Mouse (Mus musculus): ENCODE results near the gene Zfp113. TPM values are rescaled to one million over a fixed set of nuclear protein-coding genes. Genes with fewer than 3 reads are reported as not detected.
"Not testable (repeated sequence)": the region's sequence is repeated elsewhere in the genome, so short reads cannot be mapped to it uniquely, and the experiment has no call there.

Gene Zfp113
- total and polyA plus RNA-seq, 3 experiments = 0.66 to 23.7 (median 8.5) TPM

DNA sequence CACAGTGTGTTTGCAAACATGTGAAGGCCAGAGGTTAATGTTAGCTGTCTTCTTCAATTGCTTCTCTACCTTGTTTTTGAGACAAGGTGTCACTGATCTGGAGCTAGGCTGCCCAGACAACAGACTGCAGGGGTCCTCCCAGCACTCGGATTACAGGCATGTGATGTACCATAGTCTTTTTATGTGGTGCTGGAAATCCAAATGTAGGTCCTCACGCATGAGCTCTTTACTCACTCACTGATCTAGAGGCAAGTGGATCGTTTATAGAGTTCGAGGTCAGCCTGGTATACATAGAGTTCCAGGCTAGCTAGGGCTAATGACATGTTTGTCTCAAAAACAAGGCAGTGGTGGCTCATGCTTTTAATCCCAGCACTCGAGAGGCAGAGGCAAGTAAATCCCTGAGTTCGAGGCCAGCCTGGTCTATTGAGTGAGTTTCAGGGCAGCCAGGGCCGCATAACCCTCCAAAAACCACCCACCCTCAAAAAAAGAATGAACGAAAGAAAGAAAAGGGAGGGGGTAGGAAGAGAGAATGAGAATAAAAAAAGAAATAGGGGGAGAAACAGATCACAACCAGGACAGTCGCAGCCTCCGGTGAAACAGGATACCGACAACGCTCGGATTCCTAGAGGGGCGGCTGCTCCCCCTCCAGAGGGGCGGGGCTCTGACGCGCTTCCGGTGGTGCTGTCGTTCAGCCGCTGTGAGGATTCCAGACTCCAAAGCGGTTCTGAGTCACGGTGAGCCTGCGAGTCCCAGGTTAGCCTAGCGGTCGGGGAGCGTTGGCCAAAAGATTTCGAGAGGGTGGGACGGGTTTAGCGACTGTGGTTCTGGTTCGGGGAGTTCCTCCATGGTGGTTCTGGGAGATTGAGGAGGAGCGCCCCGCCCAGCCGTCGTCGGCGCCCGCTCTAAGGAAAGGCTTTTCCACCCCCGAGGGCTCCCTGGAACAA is 39.0 kb downstream of the Zfp113 start, which contains the start of gene Zscan21:
Gene Zscan21, plus strand, starts transcription at position 649 of the 944 bp plus-strand sequence.
- H3K4me3 ChIP-seq (ENCODE audit: low read depth, low read length) = peak within 1 kb of the TSS; percentile 79
- no peak for TF ChIP-seq CTCF (IDR thresholded peaks at IDR 0.05; ENCODE audit: low read depth, low read length)
- TF ChIP-seq TAL1 (conservative IDR thresholded peaks at IDR 0.05; ENCODE audit: low read depth, low read length) = no peak
- no peak for TF ChIP-seq GATA1 (IDR thresholded peaks at IDR 0.05; ENCODE audit: borderline replicate concordance, low read length)
- TF ChIP-seq GATA2 (IDR thresholded peaks at IDR 0.05; ENCODE audit: borderline replicate concordance, low read depth, low read length) = no peak
- no peak for TF ChIP-seq POLR2AphosphoS5 (IDR thresholded peaks at IDR 0.05; ENCODE audit: insufficient replicate concordance, low read depth, low read length)
- DNase-seq (ENCODE audit: low spot score) (peak; percentile 91), ATAC-seq (ENCODE audit: extremely low read depth, insufficient number of reproducible peaks, low FRiP score, poor library complexity, severe bottlenecking) (peak; percentile 97)
- H3K36me3 ChIP-seq (replicated peaks) = peaks cover 9% of the 10 kb centered on the region
- no peaks in the 10 kb centered on the region for H3K9me3 ChIP-seq (replicated peaks)
- peaks cover 21% of the 10 kb centered on the region for H3K4me1 ChIP-seq (ENCODE audit: insufficient read depth, low read depth, low read length)
- H3K27me3 ChIP-seq (ENCODE audit: insufficient read depth, low read length) = peaks cover 5% of the 10 kb centered on the region; the same call in 1 of the 2 replicates

DNA sequence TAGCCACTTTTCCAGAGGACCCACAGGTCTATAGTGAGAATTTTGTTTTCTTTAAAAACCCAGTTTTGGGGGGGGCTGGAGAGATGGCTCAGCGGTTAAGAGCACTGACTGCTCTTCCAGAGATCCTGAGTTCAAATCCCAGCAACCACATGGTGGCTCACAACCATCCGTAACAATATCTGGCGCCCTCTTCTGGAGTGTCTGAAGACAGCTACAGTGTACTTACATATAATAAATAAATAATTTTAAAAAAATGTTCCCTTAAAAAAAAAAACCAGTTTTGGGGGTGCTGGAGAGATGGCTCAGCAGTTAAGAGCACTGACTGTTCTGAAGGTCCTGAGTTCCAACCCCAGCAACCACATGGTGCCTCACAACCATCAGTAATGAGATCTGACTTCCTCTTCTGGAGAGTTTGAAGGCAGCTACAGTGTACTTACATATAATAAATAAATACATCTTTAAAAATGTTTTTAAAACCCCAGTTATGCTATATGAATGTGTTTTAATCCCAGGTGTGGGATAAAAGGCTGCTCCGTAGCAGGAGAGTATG is 45.6 kb downstream of the Zfp113 start:
- H3K27me3 ChIP-seq (ENCODE audit: insufficient read depth, low read length); H3K4me1 ChIP-seq (ENCODE audit: insufficient read depth, low read depth, low read length); H3K9me3 ChIP-seq (replicated peaks); DNase-seq (ENCODE audit: low spot score); H3K4me3 ChIP-seq (ENCODE audit: low read depth, low read length); ATAC-seq (ENCODE audit: extremely low read depth, insufficient number of reproducible peaks, low FRiP score, poor library complexity, severe bottlenecking): not testable (repeated sequence)
- H3K36me3 ChIP-seq (replicated peaks) = peaks cover 12% of the 10 kb centered on the region

DNA sequence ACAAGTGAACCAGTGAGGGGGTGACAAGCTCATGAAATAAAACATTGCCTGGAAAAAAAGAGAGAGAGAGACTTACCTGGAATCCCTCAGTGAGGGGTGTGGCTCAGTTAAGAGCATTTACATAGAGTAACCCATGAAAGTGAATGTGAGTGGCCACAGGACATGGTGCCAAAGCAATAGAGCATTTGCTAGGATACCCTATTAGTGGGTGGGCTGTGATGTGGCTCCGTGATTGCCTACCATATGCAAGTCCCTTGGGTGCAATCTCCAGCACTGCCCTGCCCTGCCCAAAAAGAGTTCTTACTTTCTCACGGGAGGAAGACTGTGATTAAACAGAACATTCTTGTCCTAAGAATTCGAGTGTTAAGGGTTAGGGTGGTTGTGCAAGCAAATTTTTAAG is 48.4 kb downstream of the Zfp113 start:
- Histone ChIP-seq H3K9me3 (replicated peaks) (no peaks in the 10 kb centered on the region), H3K36me3 (replicated peaks) (peaks cover 40% of the 10 kb centered on the region), H3K4me1 (ENCODE audit: insufficient read depth, low read depth, low read length) (no peaks in the 10 kb centered on the region; the same call in 1 of the 2 replicates), H3K4me3 (ENCODE audit: low read depth, low read length) (no peak overlapping the region), H3K27me3 (ENCODE audit: insufficient read depth, low read length) (peaks cover 2% of the 10 kb centered on the region; the same call in 1 of the 2 replicates)
- ATAC-seq (ENCODE audit: extremely low read depth, insufficient number of reproducible peaks, low FRiP score, poor library complexity, severe bottlenecking) (no peak), DNase-seq (ENCODE audit: low spot score) (no peak)
- TF ChIP-seq POLR2AphosphoS5 (IDR thresholded peaks at IDR 0.05; ENCODE audit: insufficient replicate concordance, low read depth, low read length) (no peak), TAL1 (conservative IDR thresholded peaks at IDR 0.05; ENCODE audit: low read depth, low read length) (no peak), GATA2 (IDR thresholded peaks at IDR 0.05; ENCODE audit: borderline replicate concordance, low read depth, low read length) (no peak), CTCF (IDR thresholded peaks at IDR 0.05; ENCODE audit: low read depth, low read length) (no peak), GATA1 (IDR thresholded peaks at IDR 0.05; ENCODE audit: borderline replicate concordance, low read length) (no peak)

DNA sequence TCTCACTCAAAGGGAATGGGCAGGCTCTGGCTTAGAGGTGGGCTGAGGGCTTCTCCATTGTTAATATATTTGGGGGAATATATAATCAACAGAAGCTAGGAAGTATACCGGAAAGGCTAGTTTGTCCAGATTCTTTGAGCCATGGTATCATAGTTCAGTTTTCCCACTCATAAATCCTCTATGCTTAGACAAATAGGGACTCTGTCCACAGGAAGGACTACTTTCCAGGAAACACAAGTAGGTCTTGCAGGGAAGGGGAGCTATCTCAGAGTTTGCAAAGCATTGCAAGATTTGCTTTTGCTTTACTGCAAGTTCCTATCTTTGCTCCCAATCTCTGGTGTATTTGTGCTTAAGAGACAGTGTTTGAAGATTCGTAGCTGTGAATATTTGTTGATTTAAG is 50.6 kb downstream of the Zfp113 start:
- H3K36me3 ChIP-seq (replicated peaks) = peaks cover 61% of the 10 kb centered on the region
- no peak for ATAC-seq (ENCODE audit: extremely low read depth, insufficient number of reproducible peaks, low FRiP score, poor library complexity, severe bottlenecking)

DNA sequence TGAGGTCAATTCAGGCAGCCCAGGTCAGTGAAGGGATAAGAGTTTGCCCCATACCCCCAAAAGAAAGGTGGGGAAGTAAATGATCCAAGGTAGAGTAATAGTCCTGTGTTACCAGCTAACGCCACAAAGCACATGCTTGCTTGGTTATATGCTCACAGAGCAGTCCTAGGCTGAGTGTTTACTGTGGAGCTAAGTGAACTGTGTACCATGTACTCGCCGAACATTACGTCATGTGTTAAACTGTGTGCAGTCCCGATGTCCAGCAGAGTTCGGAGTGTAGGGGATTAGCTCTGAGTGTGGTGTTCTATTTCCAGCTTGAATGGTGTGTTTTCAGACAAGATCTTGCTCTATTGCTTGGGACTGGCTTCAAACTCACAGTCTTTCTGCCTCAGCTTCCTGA is 61.1 kb downstream of the Zfp113 start:
- no peak for TF ChIP-seq GATA1 (IDR thresholded peaks at IDR 0.05; ENCODE audit: borderline replicate concordance, low read length)
- no peak for TF ChIP-seq CTCF (IDR thresholded peaks at IDR 0.05; ENCODE audit: low read depth, low read length)
- TF ChIP-seq GATA2 (IDR thresholded peaks at IDR 0.05; ENCODE audit: borderline replicate concordance, low read depth, low read length) = no peak
- no peak for TF ChIP-seq POLR2AphosphoS5 (IDR thresholded peaks at IDR 0.05; ENCODE audit: insufficient replicate concordance, low read depth, low read length)
- TF ChIP-seq TAL1 (conservative IDR thresholded peaks at IDR 0.05; ENCODE audit: low read depth, low read length) = no peak
- Histone ChIP-seq H3K27me3 (ENCODE audit: insufficient read depth, low read length) (no peaks in the 10 kb centered on the region), H3K36me3 (replicated peaks) (peaks cover 76% of the 10 kb centered on the region), H3K4me3 (ENCODE audit: low read depth, low read length) (no peak overlapping the region), H3K4me1 (ENCODE audit: insufficient read depth, low read depth, low read length) (peaks cover under 1% of the 10 kb centered on the region; the same call in 1 of the 2 replicates), H3K9me3 (replicated peaks) (no peaks in the 10 kb centered on the region)
- ATAC-seq (ENCODE audit: extremely low read depth, insufficient number of reproducible peaks, low FRiP score, poor library complexity, severe bottlenecking) (no peak), DNase-seq (ENCODE audit: low spot score) (no peak)

More for the DNA sequence above, 50.6 kb downstream of the Zfp113 start:
- Histone ChIP-seq H3K27me3 (ENCODE audit: insufficient read depth, low read length) (no peaks in the 10 kb centered on the region), H3K9me3 (replicated peaks) (no peaks in the 10 kb centered on the region), H3K4me3 (ENCODE audit: low read depth, low read length) (no peak overlapping the region), H3K4me1 (ENCODE audit: insufficient read depth, low read depth, low read length) (no peaks in the 10 kb centered on the region)
- TF ChIP-seq GATA1 (IDR thresholded peaks at IDR 0.05; ENCODE audit: borderline replicate concordance, low read length) (no peak), POLR2AphosphoS5 (IDR thresholded peaks at IDR 0.05; ENCODE audit: insufficient replicate concordance, low read depth, low read length) (no peak), GATA2 (IDR thresholded peaks at IDR 0.05; ENCODE audit: borderline replicate concordance, low read depth, low read length) (no peak), TAL1 (conservative IDR thresholded peaks at IDR 0.05; ENCODE audit: low read depth, low read length) (no peak), CTCF (IDR thresholded peaks at IDR 0.05; ENCODE audit: low read depth, low read length) (no peak)
- DNase-seq (ENCODE audit: low spot score) = no peak

DNA sequence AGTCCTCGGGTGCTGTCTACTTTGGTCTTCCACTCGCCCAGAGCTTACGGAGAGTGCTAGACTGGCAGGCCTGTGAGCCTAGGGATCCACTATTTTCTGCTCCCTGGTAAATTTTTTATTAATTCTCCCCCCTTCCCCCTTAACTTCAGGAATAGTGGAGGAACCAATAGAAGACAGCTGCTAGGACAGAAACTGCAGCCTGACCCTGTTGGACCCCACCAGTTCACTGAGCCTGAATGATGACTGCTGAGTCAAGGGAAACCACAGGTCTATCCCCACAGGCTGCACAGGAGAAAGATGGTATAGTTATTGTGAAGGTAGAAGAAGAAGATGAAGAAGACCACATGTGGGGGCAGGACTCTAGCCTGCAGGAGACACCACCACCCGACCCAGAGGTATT is 62.8 kb downstream of the Zfp113 start:
- Histone ChIP-seq H3K36me3 (replicated peaks) (peaks cover 76% of the 10 kb centered on the region), H3K9me3 (replicated peaks) (no peaks in the 10 kb centered on the region), H3K27me3 (ENCODE audit: insufficient read depth, low read length) (no peaks in the 10 kb centered on the region), H3K4me3 (ENCODE audit: low read depth, low read length) (no peak overlapping the region), H3K4me1 (ENCODE audit: insufficient read depth, low read depth, low read length) (peaks cover 15% of the 10 kb centered on the region)
- DNase-seq (ENCODE audit: low spot score) (no peak), ATAC-seq (ENCODE audit: extremely low read depth, insufficient number of reproducible peaks, low FRiP score, poor library complexity, severe bottlenecking) (no peak)
- TF ChIP-seq GATA2 (IDR thresholded peaks at IDR 0.05; ENCODE audit: borderline replicate concordance, low read depth, low read length) (no peak), POLR2AphosphoS5 (IDR thresholded peaks at IDR 0.05; ENCODE audit: insufficient replicate concordance, low read depth, low read length) (no peak), GATA1 (IDR thresholded peaks at IDR 0.05; ENCODE audit: borderline replicate concordance, low read length) (no peak), TAL1 (conservative IDR thresholded peaks at IDR 0.05; ENCODE audit: low read depth, low read length) (no peak), CTCF (IDR thresholded peaks at IDR 0.05; ENCODE audit: low read depth, low read length) (no peak)

Measured in G1E (cell line).